Mouse (Mus musculus) testis, adult 2 months (tissue): ENCODE measurements around the gene Adgrf5. TPM values are rescaled to one million over a fixed set of nuclear protein-coding genes. Genes with fewer than 3 reads are reported as not detected.
"Not testable (repeated sequence)": the region's sequence is repeated elsewhere in the genome, so short reads cannot be mapped to it uniquely, and the experiment has no call there.

Experiments
- H3K27ac ChIP-seq: fragments of 200-500 bp; 2 replicates; pipeline ENCODE4 v1.5.1; 2012; ENCODE audit warnings: low read depth, low read length; ENCODE audit not compliant: control insufficient read depth, insufficient read depth
- H3K27me3 ChIP-seq: fragments of 200-500 bp; 2 replicates; pipeline ENCODE4 v1.6.1; 2012; ENCODE audit warnings: mild to moderate bottlenecking, low read length, moderate library complexity; ENCODE audit not compliant: control insufficient read depth, insufficient read depth
- H3K36me3 ChIP-seq: fragments of 200-500 bp; 2 replicates; pipeline ENCODE4 v1.6.1; 2012; ENCODE audit warnings: mild to moderate bottlenecking, low read length; ENCODE audit not compliant: control insufficient read depth, insufficient read depth
- H3K4me1 ChIP-seq: fragments of 200-500 bp; 2 replicates; pipeline ENCODE4 v1.6.1; 2012; ENCODE audit warnings: low read length; ENCODE audit not compliant: control insufficient read depth, insufficient read depth
- H3K4me3 ChIP-seq: fragments of 200-500 bp; 2 replicates; pipeline ENCODE4 v1.5.1; 2012; ENCODE audit warnings: low read depth, mild to moderate bottlenecking, low read length, moderate library complexity, mixed read lengths; ENCODE audit not compliant: control insufficient read depth
- CTCF ChIP-seq: fragments of 200-500 bp; IDR thresholded peaks from 2 replicates; pipeline ENCODE4 v1.5.1; 2012; ENCODE audit warnings: low read depth, mild to moderate bottlenecking, inconsistent platforms, low read length, moderate library complexity; ENCODE audit not compliant: control insufficient read depth, insufficient read depth, insufficient replicate concordance
- POLR2A ChIP-seq: fragments of 200-500 bp; IDR thresholded peaks from 2 replicates; pipeline ENCODE4 v1.6.1; 2012; ENCODE audit warnings: low read depth, mild to moderate bottlenecking, inconsistent platforms, low read length, moderate library complexity; ENCODE audit not compliant: control insufficient read depth
- polyA plus RNA-seq: library from polyadenylated mRNA; depleted of rRNA; stranded (reverse); fragments of >200 nt; gene quantifications from 2 replicates; pipeline ENCODE4 v1.2.3, GENCODE M21; 2012

Gene Adgrf5
- polyA plus RNA-seq, 1 experiment = 0.74 TPM

DNA sequence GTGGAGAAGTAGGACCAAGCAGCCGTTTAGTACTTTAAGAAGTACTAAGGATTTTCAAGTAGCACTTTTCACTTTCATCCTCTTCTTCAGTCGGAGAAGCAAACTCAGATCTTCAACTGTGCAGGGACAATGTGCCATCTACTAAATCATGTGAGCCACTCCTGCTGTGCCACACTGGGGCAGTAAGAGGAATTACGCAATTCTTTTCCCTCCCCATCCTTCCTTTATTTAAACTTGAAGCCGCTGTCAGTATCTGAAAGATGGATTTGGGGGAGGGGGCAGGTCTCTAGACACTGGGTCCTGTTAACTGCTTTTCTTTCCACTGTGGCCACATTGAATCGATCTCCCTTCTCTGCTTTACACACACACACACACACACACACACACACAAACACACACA, 27.6 kb upstream of the Adgrf5 start:
- no peaks in the 10 kb centered on the region for H3K36me3 ChIP-seq
- H3K4me1 ChIP-seq = no peaks in the 10 kb centered on the region
- H3K27ac ChIP-seq = no peak overlapping the region
- TF ChIP-seq POLR2A (no peak), CTCF (no peak)
- H3K4me3 ChIP-seq = no peak overlapping the region
- no peaks in the 10 kb centered on the region for H3K27me3 ChIP-seq

DNA sequence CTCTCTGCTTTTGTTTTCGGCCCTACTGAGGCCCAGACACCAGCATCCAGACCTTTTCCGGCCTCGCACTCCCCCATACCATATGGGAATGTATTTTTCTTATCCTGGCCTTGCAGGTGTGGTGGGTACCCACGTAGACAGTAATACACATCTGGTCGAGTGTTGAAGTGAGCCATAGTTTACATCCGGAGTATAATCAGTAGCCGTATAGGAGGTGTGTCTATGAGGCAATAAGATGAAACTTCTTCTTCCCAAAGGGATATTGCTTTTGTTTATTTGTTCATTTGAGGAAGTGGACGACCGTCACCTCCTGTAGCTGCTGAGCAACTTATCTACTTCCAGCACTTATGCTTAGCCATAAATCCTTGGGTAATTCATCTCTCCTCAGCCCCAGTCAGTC, 26.2 kb upstream of the Adgrf5 start:
- H3K4me1 ChIP-seq = no peaks in the 10 kb centered on the region
- no peak overlapping the region for H3K27ac ChIP-seq
- H3K4me3 ChIP-seq = no peak overlapping the region
- no peaks in the 10 kb centered on the region for H3K36me3 ChIP-seq
- H3K27me3 ChIP-seq = no peaks in the 10 kb centered on the region
- TF ChIP-seq POLR2A (no peak), CTCF (no peak)

DNA sequence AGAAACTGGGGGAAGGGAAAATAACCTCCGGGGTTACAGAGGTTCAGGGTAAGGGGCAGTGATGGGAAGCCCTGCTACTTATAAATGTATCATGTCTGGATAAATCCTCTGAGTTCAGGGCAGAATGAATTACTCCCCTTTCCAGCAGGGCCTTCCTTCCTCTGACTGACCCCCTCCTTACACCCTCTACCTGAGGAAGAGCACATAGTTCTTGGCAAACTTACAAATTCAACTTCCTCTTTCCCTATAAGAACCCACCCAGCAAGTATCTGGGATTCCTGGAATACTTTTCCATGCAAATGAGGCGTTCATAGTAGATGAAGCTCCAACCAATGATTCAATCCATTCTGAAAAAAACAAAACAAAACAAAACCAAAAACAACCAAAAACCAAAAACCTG, 22.6 kb upstream of the Adgrf5 start:
- H3K4me1 ChIP-seq = no peaks in the 10 kb centered on the region
- TF ChIP-seq CTCF = no peak
- TF ChIP-seq POLR2A = no peak
- H3K27me3 ChIP-seq = no peaks in the 10 kb centered on the region
- no peak overlapping the region for H3K4me3 ChIP-seq
- no peaks in the 10 kb centered on the region for H3K36me3 ChIP-seq
- no peak overlapping the region for H3K27ac ChIP-seq

DNA sequence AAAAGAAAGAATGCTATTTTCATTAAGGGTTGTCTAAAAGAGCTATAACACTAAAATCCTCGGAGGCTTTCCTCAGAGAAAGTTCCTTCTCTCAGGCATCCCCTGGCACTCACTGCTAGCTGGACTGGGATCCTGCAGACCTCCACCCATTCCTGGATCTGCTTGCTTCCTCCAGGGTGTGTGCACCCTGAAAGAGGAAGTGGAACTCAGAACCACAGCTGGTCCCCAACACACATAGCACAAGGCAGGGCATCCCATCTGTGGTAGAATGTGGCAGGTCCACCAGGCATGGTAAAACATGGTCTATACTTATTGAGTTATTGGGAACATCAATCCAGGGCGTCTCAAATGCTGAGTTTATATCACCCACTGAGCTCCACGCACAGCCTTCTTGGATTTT, 22.0 kb upstream of the Adgrf5 start:
- Histone ChIP-seq H3K36me3 (no peaks in the 10 kb centered on the region), H3K27me3 (no peaks in the 10 kb centered on the region), H3K4me1 (no peaks in the 10 kb centered on the region), H3K4me3 (no peak overlapping the region), H3K27ac (no peak overlapping the region)
- TF ChIP-seq POLR2A = no peak
- no peak for TF ChIP-seq CTCF

DNA sequence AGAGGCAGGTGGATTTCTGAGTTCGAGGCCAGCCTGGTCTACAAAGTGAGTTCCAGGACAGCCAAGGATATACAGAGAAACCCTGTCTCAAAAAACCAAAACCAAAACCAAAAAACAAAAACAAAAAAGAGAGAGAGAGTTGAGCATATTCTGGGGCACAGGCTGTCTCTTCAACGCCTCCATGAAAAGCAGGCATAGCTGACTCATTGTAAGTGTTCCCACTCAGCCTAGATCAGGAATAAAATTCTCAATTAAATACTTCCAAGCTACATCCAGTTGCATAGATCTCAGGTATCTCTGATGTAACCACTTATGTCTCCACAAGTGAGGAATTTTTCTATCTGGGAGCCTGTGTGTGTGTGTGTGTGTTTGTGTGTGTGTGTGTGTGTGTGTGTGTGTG, 13.8 kb upstream of the Adgrf5 start:
- H3K27ac ChIP-seq, H3K36me3 ChIP-seq: not testable (repeated sequence)

DNA sequence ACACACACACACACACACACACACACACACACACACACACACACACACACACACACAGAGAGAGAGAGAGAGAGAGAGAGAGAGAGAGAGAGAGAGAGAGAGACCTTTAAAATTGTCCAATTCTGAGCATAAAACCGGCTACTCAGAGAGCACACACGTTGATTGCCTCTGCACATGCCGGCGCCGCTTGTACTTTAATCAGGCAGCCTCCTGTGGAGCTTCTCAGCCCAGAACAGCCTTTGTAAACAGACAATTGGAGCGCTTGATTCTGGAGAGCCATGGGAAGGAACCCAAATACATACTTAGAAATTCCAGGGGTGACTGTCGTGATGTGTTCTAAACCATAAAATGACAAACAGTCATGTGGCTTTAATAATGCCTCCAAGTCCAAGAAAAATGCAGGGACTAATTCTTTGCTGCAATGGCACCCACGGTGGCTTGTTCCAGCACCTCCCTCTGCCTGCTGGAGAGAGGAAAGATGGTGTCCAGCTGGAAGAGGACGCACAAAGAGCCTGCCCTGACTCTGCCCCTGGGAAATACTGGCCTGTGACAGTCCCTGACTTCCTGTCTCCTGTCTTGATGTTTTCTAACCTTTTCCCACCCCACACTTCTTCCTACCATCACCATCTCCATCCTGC, 2.2 kb upstream of the Adgrf5 start:
- no peak overlapping the region for H3K27ac ChIP-seq
- no peaks in the 10 kb centered on the region for H3K27me3 ChIP-seq
- no peaks in the 10 kb centered on the region; the same call in 1 of the 2 replicates for H3K4me1 ChIP-seq
- no peak overlapping the region for H3K4me3 ChIP-seq
- H3K36me3 ChIP-seq = no peaks in the 10 kb centered on the region
- TF ChIP-seq CTCF = no peak
- no peak for TF ChIP-seq POLR2A

More for the DNA sequence above, 13.8 kb upstream of the Adgrf5 start:
- H3K4me1 ChIP-seq, H3K27me3 ChIP-seq, H3K4me3 ChIP-seq: not testable (repeated sequence)

DNA sequence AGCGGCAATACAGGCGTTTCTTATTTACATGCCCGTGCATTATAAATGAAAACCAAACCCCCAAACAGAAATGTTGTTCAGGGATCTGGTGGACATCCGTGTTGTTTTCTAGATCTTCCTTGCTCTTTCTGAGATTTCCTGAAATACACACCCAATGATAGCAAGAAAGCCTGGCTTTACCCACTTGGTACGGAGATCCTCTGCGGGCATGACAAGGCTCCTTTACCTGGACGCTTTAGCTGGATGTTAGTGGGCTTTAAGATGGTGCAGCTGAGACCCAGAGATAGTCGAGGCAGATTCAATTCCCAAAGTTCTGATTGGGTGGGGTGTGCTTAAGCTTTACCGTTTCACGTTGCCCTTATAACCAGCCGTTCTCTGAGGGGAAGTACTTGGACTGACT, 770 bp downstream of the Adgrf5 start:
- Histone ChIP-seq H3K27me3 (no peaks in the 10 kb centered on the region), H3K36me3 (no peaks in the 10 kb centered on the region), H3K27ac (no peak overlapping the region), H3K4me3 (no peak overlapping the region), H3K4me1 (no peaks in the 10 kb centered on the region; the same call in 1 of the 2 replicates)
- TF ChIP-seq CTCF = no peak
- TF ChIP-seq POLR2A = no peak

DNA sequence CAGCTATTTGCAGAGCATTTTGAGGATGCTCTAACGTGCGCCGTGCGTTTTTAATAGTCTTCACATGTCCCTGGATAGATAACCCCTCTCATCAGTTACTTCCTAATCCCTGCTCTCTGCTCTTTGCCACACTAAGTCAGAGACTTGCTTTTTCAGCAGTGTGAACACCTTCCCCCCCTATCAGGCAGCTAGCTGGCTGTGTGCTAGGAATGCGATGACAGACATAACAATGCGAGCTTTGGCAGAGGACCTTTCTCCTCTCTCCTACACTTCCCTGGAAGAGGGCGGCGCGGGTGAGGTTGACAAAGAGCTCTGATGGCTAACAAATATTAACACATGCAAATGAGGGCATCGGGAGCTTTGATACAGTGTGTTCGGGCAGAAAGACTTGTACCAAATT, 2.1 kb downstream of the Adgrf5 start:
- Histone ChIP-seq H3K27me3 (no peaks in the 10 kb centered on the region), H3K4me3 (no peak overlapping the region), H3K36me3 (no peaks in the 10 kb centered on the region), H3K27ac (no peak overlapping the region), H3K4me1 (no peaks in the 10 kb centered on the region; the same call in 1 of the 2 replicates)
- TF ChIP-seq CTCF = no peak
